Mouse (Mus musculus) hindbrain, embryonic 16.5 days (tissue): ENCODE results near the gene Rps6ka6. TPM values are rescaled to one million over a fixed set of nuclear protein-coding genes. Genes with fewer than 3 reads are reported as not detected.

ENCODE experiments used
- ATAC-seq: fragments of 200-750 bp; cut with Nextera tagmentation; 2 replicates; pipeline ENCODE4 v1.8.0; 2017; ENCODE audit warnings: moderate TSS enrichment, moderate library complexity
- H3K27ac ChIP-seq: fragments of 300-500 bp; sonication (generic); 2 replicates; pipeline ENCODE4 v1.5.1; 2014; ENCODE audit warnings: low read depth, mild to moderate bottlenecking, control low read depth, low read length, moderate library complexity
- H3K27me3 ChIP-seq: fragments of 300-500 bp; sonication (generic); replicated peaks from 2 replicates; pipeline ENCODE4 v1.6.1; 2014; ENCODE audit warnings: low read length; ENCODE audit not compliant: control insufficient read depth, insufficient read depth
- H3K36me3 ChIP-seq: fragments of 300-500 bp; sonication (generic); 2 replicates; pipeline ENCODE4 v1.6.1; 2014; ENCODE audit warnings: mild to moderate bottlenecking, low read length, moderate library complexity, mixed read lengths; ENCODE audit not compliant: control insufficient read depth, insufficient read depth
- H3K4me1 ChIP-seq: fragments of 300-500 bp; sonication (generic); 2 replicates; pipeline ENCODE4 v1.6.1; 2014; ENCODE audit warnings: low read depth, low read length; ENCODE audit not compliant: control insufficient read depth, insufficient read depth
- H3K4me2 ChIP-seq: fragments of 300-500 bp; sonication (generic); 2 replicates; pipeline ENCODE4 v1.6.1; 2014; ENCODE audit warnings: mild to moderate bottlenecking, low read length, control low read depth, moderate library complexity
- H3K4me3 ChIP-seq: fragments of 300-500 bp; sonication (generic); 2 replicates; pipeline ENCODE4 v1.5.1; 2014; ENCODE audit warnings: mild to moderate bottlenecking, low read length, control low read depth, moderate library complexity
- H3K9ac ChIP-seq: fragments of 300-500 bp; sonication (generic); 2 replicates; pipeline ENCODE4 v1.6.1; 2014; ENCODE audit warnings: low read depth, mild to moderate bottlenecking, control low read depth, low read length, moderate library complexity
- H3K9me3 ChIP-seq: fragments of 300-500 bp; sonication (generic); 2 replicates; pipeline ENCODE4 v1.6.1; 2014; ENCODE audit warnings: mild to moderate bottlenecking, low read length, moderate library complexity; ENCODE audit not compliant: control insufficient read depth
- WGBS: fragments of 180-500 bp; shearing (Covaris S2); extraction: QIAGEN DNeasy Blood & Tissue Kit; methylation state at CpG from one replicate; pipeline ENCODE4 v1.1.7; 2014; 5-methylcytosine and 5-hydroxymethylcytosine counted together
- polyA plus RNA-seq: library from polyadenylated mRNA; unstranded; fragments of >200 nt; fragmentation: Nextera tagmentation; extraction: Ambion mirVana; gene quantifications from 2 replicates; pipeline ENCODE4 v1.2.1, GENCODE M21; 2015

The Rps6ka6 gene
- polyA plus RNA-seq, 1 experiment from 2014 or later, result 32.2 TPM

DNA sequence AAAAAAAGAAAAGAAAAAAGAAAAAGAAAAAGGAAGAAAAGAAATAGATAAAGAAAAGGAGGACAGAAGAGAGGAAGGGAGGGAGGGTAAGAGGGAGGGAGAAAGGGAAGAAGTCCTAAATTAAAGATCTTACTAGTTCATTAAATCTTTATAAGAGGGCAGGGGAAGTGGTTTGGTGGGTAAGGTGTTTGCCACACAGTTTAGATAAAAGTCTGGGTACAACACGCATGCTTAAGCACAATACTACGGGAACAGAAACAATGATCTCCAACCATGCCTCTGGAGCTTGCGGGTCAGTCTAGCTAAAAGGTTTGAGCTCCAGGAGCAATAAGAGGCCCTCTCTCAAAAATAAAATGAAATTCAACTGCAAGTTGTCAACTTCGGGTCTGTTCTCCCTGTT, 123.0 kb downstream of the Rps6ka6 start:
- WGBS, result 80% methylated on average over 4 of the region's 4 CpGs

DNA sequence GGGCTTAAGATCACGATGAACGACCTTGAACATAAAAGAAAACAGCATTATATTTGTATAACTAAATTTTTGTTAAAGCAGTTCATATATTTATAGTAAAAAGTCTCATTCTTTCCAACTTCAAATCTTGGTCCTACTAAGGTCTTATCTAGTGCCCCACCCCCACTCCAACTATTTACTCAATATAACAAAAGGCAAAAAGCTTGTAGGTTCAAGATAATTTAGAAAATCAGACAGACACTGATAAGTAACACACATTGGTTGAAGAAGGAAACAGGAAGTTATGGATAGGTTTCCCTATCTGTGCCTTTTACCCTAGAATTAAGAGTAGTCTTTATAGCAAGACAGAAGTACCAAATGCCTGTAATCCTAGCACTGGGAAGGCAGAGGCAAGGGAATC, 132.9 kb downstream of the Rps6ka6 start:
- H3K27ac ChIP-seq, result no peak overlapping the region
- H3K36me3 ChIP-seq, result no peaks in the 10 kb centered on the region
- no peaks in the 10 kb centered on the region for H3K9me3 ChIP-seq
- H3K4me3 ChIP-seq, result no peak overlapping the region
- no peak overlapping the region for H3K9ac ChIP-seq
- 89% methylated on average over 2 of the region's 2 CpGs for WGBS
- ATAC-seq, result no peak
- H3K4me2 ChIP-seq, result no peak overlapping the region
- no peaks in the 10 kb centered on the region for H3K4me1 ChIP-seq
- H3K27me3 ChIP-seq, result no peaks in the 10 kb centered on the region

More for the DNA sequence above, 123.0 kb downstream of the Rps6ka6 start:
- Histone ChIP-seq H3K4me1 (no peaks in the 10 kb centered on the region), H3K4me2 (no peak overlapping the region), H3K27me3 (no peaks in the 10 kb centered on the region), H3K4me3 (no peak overlapping the region), H3K36me3 (no peaks in the 10 kb centered on the region), H3K9ac (no peak overlapping the region), H3K27ac (no peak overlapping the region), H3K9me3 (no peaks in the 10 kb centered on the region)
- ATAC-seq, result no peak

DNA sequence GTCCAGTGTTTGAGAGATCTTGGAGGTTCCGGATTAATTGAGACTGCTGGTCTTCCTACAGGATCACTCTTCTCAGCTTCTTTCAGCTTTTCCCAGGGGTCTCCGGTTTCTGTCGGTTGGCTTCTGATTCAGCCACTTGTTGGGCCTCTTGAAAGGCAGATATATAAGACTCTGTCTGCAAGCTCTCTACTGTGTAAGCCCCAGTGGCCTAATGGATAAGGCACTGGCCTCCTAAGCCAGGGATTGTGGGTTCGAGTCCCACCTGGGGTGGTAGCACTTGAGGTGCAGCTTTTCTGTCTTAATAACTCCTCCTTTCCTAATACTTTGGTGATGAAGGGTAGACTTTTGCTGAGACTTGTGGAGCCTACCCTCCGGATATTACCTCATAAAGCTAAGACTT, 160.7 kb downstream of the Rps6ka6 start:
- H3K27ac ChIP-seq, result no peak overlapping the region
- H3K36me3 ChIP-seq, result no peaks in the 10 kb centered on the region
- WGBS, result 81% methylated on average over 5 of the region's 5 CpGs
- H3K4me1 ChIP-seq, result no peaks in the 10 kb centered on the region
- no peak for ATAC-seq
- no peaks in the 10 kb centered on the region for H3K9me3 ChIP-seq
- H3K4me3 ChIP-seq, result no peak overlapping the region
- no peaks in the 10 kb centered on the region for H3K27me3 ChIP-seq
- H3K4me2 ChIP-seq, result no peak overlapping the region
- no peak overlapping the region for H3K9ac ChIP-seq

DNA sequence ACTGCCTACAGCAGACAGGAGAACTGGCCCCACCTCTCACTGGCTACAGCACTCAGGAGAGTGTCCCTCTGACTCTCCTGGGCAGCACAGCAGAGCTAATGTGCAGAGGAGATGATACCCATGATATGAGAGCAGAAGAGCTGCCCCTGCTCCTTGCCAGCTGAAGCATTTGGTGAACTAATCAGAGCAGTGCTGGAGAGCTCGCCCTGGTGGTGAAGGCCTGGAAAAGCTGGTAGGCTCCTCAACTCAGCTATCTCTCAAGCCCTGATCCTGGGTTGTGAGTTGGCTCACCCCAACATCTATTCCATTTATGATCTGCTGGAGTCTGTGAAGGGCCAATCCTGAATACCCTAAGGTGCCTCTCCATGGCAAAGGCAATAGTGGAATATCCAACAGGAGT, 163.6 kb downstream of the Rps6ka6 start:
- Histone ChIP-seq H3K36me3 (no peaks in the 10 kb centered on the region), H3K27ac (no peak overlapping the region), H3K4me2 (no peak overlapping the region), H3K27me3 (no peaks in the 10 kb centered on the region), H3K4me3 (no peak overlapping the region), H3K9me3 (no peaks in the 10 kb centered on the region), H3K4me1 (no peaks in the 10 kb centered on the region), H3K9ac (no peak overlapping the region)
- WGBS, result 35% methylated on average over 1 of the region's 1 CpGs
- no peak for ATAC-seq

Other genes starting within 250 kb of the Rps6ka6 start
- 1.4 and 1.5 TPM in 2 replicates for gene Hdx, start 159.1 kb upstream of the Rps6ka6 start, polyA plus RNA-seq